Mouse (Mus musculus) cerebellum, adult 9-10 months (tissue): ENCODE results near the gene Foxp4.

Source experiments
- DNase-seq: peaks from one replicate; pipeline ENCODE4 v3.0.0; 2022

Gene Foxp4

DNA sequence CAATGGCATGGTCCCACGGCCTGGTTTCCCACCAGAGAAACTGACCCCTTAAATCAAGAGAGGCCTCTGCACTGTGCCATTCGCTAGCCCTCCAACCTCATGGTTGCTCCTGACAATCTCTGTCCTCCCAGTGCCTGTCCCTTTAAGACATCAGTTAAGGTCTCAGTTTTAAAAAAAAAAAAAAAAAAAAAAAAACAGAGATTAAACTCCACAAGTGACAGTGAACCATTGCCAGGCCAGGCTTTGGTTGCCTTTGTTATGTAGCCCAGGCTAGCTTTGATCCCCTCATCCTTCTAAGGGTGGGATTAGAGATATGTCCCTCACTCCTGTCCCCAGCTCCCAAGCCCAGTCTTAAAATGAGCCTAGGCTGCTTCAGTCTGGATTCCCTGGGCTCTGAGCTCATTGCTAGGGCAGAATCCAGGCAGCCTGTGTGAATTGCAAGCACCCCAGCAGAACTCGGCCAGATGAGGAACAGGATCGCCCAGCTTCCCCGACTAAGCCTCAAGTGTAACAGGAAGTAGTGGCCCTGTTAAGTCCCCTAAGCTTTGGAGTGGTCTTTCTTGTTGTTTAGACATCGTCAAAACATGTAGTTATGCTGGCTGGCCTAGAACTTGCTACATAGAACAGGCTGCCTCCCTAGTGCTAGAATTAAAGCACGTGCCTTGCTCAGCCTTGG is 73.7 kb downstream of the Foxp4 start:
- DNase-seq, result no peak

GRCm38 (mm10) chr17:47850035-47850434 is 74.4 kb downstream of the Foxp4 start:
- peak; percentile 5 for DNase-seq

DNA sequence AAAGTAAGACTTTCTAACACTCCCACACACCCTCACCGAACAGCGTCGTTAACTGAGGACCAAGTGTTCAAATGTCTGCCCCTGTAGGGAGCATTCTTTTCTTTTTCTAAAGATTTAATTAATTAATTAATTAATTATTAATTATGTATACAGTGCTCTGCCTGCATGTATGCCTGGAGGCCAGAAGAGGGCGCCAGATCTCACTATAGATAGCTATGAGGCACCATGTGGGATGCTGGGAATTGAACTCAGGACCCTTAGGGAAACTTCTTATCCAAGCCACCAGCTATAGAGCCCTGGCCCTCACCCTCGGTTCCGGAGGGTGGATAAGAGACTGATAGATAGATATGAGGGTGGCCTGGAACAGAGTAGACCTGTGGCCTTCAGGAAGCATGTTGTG is 76.5 kb downstream of the Foxp4 start:
- DNase-seq, result no peak

DNA sequence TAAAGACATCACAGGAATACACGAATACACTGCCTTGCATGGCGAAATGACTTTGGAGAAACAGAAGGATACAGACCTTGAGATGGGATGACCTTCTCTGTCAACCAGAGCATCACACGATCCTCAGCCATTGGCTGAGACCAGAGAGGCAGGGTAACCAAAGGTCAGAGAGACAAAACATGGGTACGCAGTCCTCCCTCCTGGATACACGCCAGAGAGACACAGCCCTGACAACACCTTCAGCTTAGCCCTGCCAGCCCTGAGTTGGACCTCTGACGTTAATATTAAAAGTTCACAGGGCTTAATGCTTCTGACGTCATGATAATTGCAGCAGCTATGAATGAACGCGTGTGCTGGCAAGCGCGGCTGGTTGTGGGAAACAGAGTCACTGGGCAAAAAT is 78.8 kb downstream of the Foxp4 start:
- DNase-seq, result no peak

DNA sequence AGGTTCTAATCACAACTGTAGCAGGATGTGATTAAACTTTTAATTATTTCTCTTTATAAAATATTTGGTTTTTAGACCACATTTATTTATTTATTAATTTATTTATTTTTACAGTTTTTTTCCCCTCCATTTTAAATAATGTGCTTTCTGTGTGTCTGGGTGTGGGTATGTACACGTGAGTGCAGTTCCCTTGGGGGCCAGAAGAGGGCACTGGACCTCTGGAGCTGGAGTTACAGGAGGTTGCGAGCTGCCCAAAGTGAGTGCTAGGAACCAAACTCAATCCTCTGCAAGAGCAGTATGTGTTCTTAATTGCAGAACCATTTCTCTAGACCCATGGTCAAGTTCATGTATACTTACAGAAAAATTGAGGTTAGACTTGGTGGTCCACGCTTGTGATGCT is 81.0 kb downstream of the Foxp4 start:
- DNase-seq, result no peak

- DNase-seq, result peak; percentile 16
Observed at GRCm38 (mm10) chr17:47841931-47842623, 82.4 kb downstream of the Foxp4 start.

- DNase-seq, result no peak
Observed at GRCm38 (mm10) chr17:47841521-47841920, 82.9 kb downstream of the Foxp4 start.

- DNase-seq, result no peak
Observed at GRCm38 (mm10) chr17:47837808-47838207, 86.6 kb downstream of the Foxp4 start.

DNA sequence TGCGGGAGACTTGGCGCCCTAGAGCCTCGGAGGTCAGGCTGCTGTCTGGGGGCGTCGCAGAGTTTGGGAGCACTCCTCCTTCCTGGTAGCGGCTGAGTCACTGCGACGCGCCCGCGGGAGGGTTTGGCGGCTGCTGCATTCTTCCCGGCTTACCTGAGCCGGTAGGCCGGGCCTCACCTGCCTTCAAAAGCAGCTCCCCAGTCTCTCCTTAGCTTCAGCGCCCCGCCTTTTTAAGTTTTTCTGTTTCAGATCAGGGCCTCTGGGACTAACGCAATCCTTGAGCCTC is 90.0 kb downstream of the Foxp4 start, which contains the start of gene Mdfi:
Mdfi (minus strand) TSS at position 210 of the 286 bp plus-strand sequence.
- DNase-seq, result no peak

DNA sequence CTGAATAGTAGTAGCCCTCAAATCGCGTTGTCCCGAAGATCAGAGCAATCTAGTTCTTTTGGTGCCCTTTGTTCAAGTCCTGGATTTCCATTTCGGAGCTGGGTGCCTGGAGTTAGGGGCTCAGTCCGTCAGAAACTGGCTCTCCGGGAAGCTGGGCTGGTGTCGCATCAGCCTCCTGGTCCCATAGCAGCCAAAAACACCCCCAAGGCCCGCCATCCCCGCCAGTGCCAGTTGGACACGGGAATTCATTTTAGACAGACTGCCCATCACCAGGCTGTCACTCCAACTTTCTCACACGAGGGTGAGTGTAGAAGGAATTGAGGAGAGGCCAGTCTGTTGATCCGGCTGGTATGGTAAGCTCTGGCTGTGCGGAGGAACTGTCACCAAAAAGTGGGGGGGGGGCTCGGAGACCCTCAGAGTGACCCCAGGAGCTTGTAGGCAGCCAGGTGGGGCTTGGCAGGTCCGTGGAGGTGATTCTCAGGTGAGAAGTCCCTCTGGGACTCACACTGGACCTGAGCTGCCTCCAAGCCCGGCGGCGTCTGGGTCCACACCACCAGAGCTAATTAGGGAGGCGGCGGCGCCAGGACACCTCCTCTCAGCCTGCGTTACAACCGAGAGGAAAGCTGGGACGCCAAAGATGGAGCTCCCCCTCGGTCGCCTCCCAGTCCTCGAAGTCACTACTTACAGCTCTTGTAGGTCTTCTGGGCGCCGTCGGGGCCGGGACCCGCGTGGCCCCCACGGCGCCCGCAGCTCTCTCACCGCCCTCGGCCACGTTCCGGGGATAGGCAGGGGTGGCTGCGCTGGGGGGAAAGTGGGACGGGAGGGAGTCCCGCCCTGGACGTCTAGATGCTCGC is 90.6 kb downstream of the Foxp4 start:
- no peak for DNase-seq

- no peak for DNase-seq
Observed at GRCm38 (mm10) chr17:47833029-47833627, 91.3 kb downstream of the Foxp4 start.

- no peak for DNase-seq
Observed at GRCm38 (mm10) chr17:47832501-47833028, 91.9 kb downstream of the Foxp4 start.

DNA sequence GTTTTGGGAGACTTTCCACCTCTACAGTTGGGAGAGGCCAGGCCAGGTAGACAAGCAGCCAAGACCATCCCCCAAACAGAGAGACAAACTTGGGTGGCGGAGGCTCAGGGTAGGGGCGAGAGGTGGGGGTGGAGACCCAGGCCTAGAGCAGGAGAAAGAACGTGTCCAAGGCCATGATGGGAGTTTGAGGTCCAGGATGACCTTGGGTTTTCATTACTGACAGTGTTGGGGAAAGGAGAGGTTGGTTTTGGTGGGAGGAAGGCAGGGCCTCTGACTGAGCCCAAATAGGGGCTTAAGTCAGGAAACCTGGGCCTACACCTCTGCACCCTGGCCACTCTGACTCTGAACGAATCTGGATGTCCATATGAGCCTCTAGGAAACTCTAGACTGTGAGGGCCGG is 92.7 kb downstream of the Foxp4 start:
- no peak for DNase-seq

DNA sequence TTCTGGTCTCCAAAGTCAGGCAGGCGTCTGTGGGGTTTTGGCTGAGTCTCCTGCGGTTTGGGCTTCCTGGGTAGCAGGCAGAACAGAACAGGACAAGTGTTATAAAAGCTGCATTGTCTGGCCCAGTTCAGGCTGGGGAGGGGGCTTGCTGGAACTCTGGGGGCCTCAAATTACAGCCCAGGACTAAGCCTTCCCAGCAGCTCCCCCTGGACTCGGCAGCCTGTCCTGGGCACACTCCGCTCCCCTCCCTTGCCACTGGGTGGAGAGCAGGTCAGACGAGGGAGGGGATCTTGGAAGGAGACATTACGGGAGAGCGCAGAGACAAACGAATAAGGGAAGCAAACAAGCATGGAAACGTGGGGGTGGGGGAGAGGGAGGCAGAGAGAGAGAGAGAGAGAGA is 93.3 kb downstream of the Foxp4 start:
- no peak for DNase-seq

DNA sequence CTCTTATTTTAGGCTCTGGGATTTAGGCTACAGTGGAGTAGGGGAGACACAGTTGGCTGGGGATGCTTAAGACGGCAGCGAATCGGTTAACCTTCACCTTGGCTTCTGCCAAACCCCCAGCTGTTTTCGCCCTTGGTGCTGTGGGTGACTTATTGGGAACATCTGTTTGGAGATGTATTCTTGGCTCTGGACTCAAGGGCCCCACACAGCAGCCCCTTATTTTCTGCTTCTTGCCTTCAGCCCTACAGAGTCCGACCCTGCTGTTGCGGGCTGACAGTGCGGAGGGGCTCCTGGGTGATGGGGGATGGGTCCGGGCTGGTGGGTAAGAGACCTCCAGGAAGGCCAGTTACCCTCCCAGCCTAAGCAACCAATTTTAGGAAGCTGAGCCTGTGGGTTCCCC is 103.1 kb downstream of the Foxp4 start:
- no peak for DNase-seq

DNA sequence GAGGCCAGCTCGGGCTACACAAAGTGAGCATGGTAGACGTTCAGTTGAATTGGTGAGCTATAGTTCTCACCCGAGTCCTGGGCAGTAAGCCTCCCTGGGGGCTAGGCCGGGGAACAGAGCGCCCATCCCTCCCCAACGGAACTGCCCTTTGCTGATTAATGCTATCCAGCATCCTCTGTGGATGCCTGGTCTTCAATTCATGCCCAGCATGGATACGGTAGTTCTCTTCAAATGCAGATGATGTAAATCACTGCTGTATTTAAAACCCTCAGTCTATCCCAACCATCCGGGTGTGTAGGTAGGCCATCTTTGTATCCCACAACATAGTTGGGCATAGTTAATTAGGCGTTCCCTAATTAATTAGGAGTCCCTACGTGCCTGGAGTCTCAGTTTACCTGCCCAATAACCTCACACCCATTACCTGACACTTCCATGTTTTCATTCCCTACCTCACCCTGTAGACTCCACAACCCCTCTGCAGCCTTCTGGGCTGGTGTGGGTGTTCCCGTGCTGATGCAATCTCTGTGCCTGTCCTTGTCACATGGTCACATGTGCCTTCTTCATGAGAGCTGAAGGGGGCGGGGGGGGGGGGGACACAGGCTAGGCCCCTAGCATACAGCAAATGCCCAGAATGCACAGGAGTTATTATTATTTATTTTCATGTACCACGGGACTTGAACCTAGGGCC is 106.3 kb downstream of the Foxp4 start:
- DNase-seq, result no peak
